Mouse (Mus musculus) intestine, postnatal 0 days (tissue): ENCODE data around the gene Kiss1. TPM values are rescaled to one million over a fixed set of nuclear protein-coding genes. Genes with fewer than 3 reads are reported as not detected.
A peak's percentile ranks its signal among the peaks of the same experiment; 100 is the strongest.

Experiments used
- ATAC-seq: fragments of 200-750 bp; cut with Nextera tagmentation; 2 replicates; pipeline ENCODE4 v1.8.0; 2017; ENCODE audit warnings: mild to moderate bottlenecking, moderate TSS enrichment, moderate library complexity
- H3K27ac ChIP-seq: fragments of 300-500 bp; sonication (generic); 2 replicates; pipeline ENCODE4 v1.5.1; 2014; ENCODE audit warnings: mild to moderate bottlenecking, low read depth, low read length, moderate library complexity
- H3K27me3 ChIP-seq: fragments of 300-500 bp; sonication (generic); replicated peaks from 2 replicates; pipeline ENCODE4 v1.6.1; 2014; ENCODE audit warnings: low read length, mixed read lengths; ENCODE audit not compliant: control insufficient read depth, insufficient read depth
- H3K36me3 ChIP-seq: fragments of 300-500 bp; sonication (generic); 2 replicates; pipeline ENCODE4 v1.6.1; 2014; ENCODE audit warnings: mild to moderate bottlenecking, moderate library complexity; ENCODE audit not compliant: control insufficient read depth, insufficient read depth
- H3K4me1 ChIP-seq: fragments of 300-500 bp; sonication (generic); replicated peaks from 2 replicates; pipeline ENCODE4 v1.6.1; 2014; ENCODE audit warnings: antibody characterized with exemption, low read length, mixed read lengths; ENCODE audit not compliant: control insufficient read depth, insufficient read depth
- H3K4me2 ChIP-seq: fragments of 300-500 bp; sonication (generic); replicated peaks from 2 replicates; pipeline ENCODE4 v1.6.1; 2014; ENCODE audit warnings: low read depth, mild to moderate bottlenecking, moderate library complexity
- H3K4me3 ChIP-seq: fragments of 300-500 bp; sonication (generic); 2 replicates; pipeline ENCODE4 v1.5.1; 2014; ENCODE audit warnings: low read depth, low read length
- H3K9ac ChIP-seq: fragments of 300-500 bp; sonication (generic); 2 replicates; pipeline ENCODE4 v1.6.1; 2014; ENCODE audit warnings: mild to moderate bottlenecking, low read depth, low read length
- H3K9me3 ChIP-seq: fragments of 300-500 bp; sonication (generic); 2 replicates; pipeline ENCODE4 v1.6.1; 2016; ENCODE audit warnings: mixed run types; ENCODE audit not compliant: control insufficient read depth
- CTCF ChIP-seq: sonication (generic); IDR thresholded peaks from 2 replicates; pipeline ENCODE4 v1.5.1; 2016; ENCODE audit warnings: low read depth, mild to moderate bottlenecking, control low read depth, antibody characterized with exemption, moderate library complexity
- WGBS: fragments of 180-500 bp; shearing (Covaris S2); extraction: QIAGEN DNeasy Blood & Tissue Kit; methylation state at CpG from one replicate; pipeline ENCODE4 v1.1.7; 2014; 5-methylcytosine and 5-hydroxymethylcytosine counted together
- polyA plus RNA-seq: library from polyadenylated mRNA; unstranded; fragments of >200 nt; fragmentation: Nextera tagmentation; extraction: Ambion mirVana; gene quantifications from 2 replicates; pipeline ENCODE4 v1.2.1, GENCODE M21; 2015

Gene Kiss1
- polyA plus RNA-seq, 1 experiment from 2014 or later = not detected

- Histone ChIP-seq H3K27me3 (no peaks in the 10 kb centered on the region), H3K9ac (0 out of 2 replicates have a peak overlapping the region, but pooled peaks have one; percentile 17), H3K9me3 (no peaks in the 10 kb centered on the region), H3K4me2 (peak overlapping the region; percentile 57), H3K27ac (no peak overlapping the region), H3K36me3 (no peaks in the 10 kb centered on the region), H3K4me1 (peaks cover 7% of the 10 kb centered on the region; the same call in 1 of the 2 replicates), H3K4me3 (no peak overlapping the region)
- WGBS = 54% methylated on average over 10 of the region's 10 CpGs
- TF ChIP-seq CTCF = no peak
- no peak for ATAC-seq
These were observed 9.7 kb upstream of the Kiss1 start for GRCm38 (mm10) chr1:133311946-133312345.

- no peak for ATAC-seq
- peaks cover 7% of the 10 kb centered on the region; the same call in 1 of the 2 replicates for H3K4me1 ChIP-seq
- H3K9ac ChIP-seq = no peak overlapping the region
- H3K27ac ChIP-seq = no peak overlapping the region
- no peaks in the 10 kb centered on the region for H3K36me3 ChIP-seq
- 28% methylated on average over 8 of the region's 8 CpGs for WGBS
- H3K4me2 ChIP-seq = no peak overlapping the region
- no peaks in the 10 kb centered on the region for H3K27me3 ChIP-seq
- peak; percentile 84 for TF ChIP-seq CTCF
- H3K4me3 ChIP-seq = no peak overlapping the region
- no peaks in the 10 kb centered on the region for H3K9me3 ChIP-seq
These were observed 7.3 kb upstream of the Kiss1 start for GRCm38 (mm10) chr1:133314364-133314763.

GRCm38 (mm10) chr1:133315775-133316174 lies 5.9 kb upstream of the Kiss1 start:
- no peak for TF ChIP-seq CTCF
- H3K36me3 ChIP-seq = no peaks in the 10 kb centered on the region
- H3K27me3 ChIP-seq = no peaks in the 10 kb centered on the region
- no peaks in the 10 kb centered on the region for H3K9me3 ChIP-seq
- no peak for ATAC-seq
- H3K4me2 ChIP-seq = no peak overlapping the region
- H3K4me3 ChIP-seq = no peak overlapping the region
- no peak overlapping the region for H3K9ac ChIP-seq
- 84% methylated on average over 6 of the region's 6 CpGs for WGBS
- no peak overlapping the region for H3K27ac ChIP-seq
- H3K4me1 ChIP-seq = peaks cover 7% of the 10 kb centered on the region; the same call in 1 of the 2 replicates

- TF ChIP-seq CTCF = no peak
These were observed 5.1 kb upstream of the Kiss1 start for GRCm38 (mm10) chr1:133316577-133316976.

GRCm38 (mm10) chr1:133317149-133317548 lies 4.5 kb upstream of the Kiss1 start:
- Histone ChIP-seq H3K4me1 (no peaks in the 10 kb centered on the region; the same call in 1 of the 2 replicates), H3K9me3 (no peaks in the 10 kb centered on the region), H3K27ac (no peak overlapping the region), H3K9ac (no peak overlapping the region), H3K36me3 (0 out of 2 replicates have a peak, but pooled peaks cover 9% of the 10 kb centered on the region), H3K4me3 (no peak overlapping the region), H3K27me3 (no peaks in the 10 kb centered on the region), H3K4me2 (no peak overlapping the region)
- WGBS = 86% methylated on average over 1 of the region's 1 CpGs
- peak; percentile 66 for TF ChIP-seq CTCF
- no peak for ATAC-seq

More at GRCm38 (mm10) chr1:133316577-133316976, 5.1 kb upstream of the Kiss1 start:
- Histone ChIP-seq H3K27me3 (no peaks in the 10 kb centered on the region), H3K4me3 (no peak overlapping the region), H3K9me3 (no peaks in the 10 kb centered on the region), H3K9ac (no peak overlapping the region), H3K4me1 (peaks cover 6% of the 10 kb centered on the region; the same call in 1 of the 2 replicates), H3K36me3 (0 out of 2 replicates have a peak, but pooled peaks cover 5% of the 10 kb centered on the region), H3K4me2 (no peak overlapping the region), H3K27ac (no peak overlapping the region)
- WGBS = 89% methylated on average over 4 of the region's 4 CpGs
- no peak for ATAC-seq

- 42% methylated on average over 5 of the region's 5 CpGs for WGBS
- peak; percentile 29; the same call in 1 of the 2 replicates for ATAC-seq
- Histone ChIP-seq H3K4me2 (no peak overlapping the region), H3K27ac (no peak overlapping the region), H3K9ac (no peak overlapping the region), H3K27me3 (no peaks in the 10 kb centered on the region; the same call in 1 of the 2 replicates), H3K4me1 (no peaks in the 10 kb centered on the region), H3K4me3 (no peak overlapping the region), H3K36me3 (0 out of 2 replicates have a peak, but pooled peaks cover 9% of the 10 kb centered on the region), H3K9me3 (no peaks in the 10 kb centered on the region)
- TF ChIP-seq CTCF = no peak
These were observed 1.7 kb downstream of the Kiss1 start for GRCm38 (mm10) chr1:133323333-133323732.
